ENCODE assay signal across 8 mouse cellular contexts in the genomic region with DNA sequence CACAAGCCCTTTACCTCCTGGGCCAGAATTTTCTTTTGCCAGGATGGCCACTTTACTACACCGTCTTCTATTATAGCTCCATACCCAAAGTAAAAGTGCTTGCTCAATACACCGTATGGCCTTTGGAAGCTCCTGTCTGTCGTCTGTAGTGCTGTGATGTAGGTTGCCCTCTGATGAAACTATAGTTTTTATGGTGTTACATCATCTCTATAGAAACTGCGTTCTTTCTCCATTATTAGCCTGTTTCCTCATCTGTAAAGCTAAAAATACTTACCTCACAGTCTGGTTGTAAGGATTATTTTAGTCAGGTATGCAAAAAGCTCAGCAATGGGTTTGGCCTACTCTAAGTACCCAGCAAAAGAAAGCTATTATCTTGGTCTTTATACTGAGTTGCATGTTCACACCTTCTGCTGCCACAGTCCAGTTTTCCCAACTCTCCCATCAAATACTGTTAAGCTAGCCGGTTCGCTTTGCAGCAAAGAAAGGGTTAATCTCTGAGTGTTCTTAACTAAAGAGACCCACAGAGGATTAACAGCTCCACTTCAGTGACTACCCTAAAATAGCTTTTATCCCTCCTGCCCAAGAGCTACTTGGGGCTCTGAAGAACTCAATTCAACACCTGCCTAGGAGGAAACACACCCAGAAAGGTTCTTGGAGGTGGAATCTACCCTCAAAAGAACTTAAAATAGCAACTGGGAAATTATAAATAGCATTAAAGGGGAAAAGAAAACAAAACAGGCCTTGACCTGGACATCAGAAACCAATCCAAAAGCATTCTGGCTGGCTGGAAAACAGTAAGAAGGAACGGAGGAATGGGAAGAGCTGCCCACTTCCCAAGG. TPM values are rescaled to one million over a fixed set of nuclear protein-coding genes. Genes with fewer than 3 reads are reported as not detected.
DNase-seq lines count a peak whose midpoint lies in the region; ATAC-seq lines count a peak whose summit lies in the region.

No protein-coding gene starts in this region.

- WGBS in heart, embryonic 12.5 days: 42% methylated on average over 7 of the region's 7 CpGs
- 67% methylated on average over 7 of the region's 7 CpGs for WGBS in embryonic facial prominence, embryonic 12.5 days
- WGBS in limb, embryonic 10.5 days: 75% methylated on average over 7 of the region's 7 CpGs
- 33% methylated on average over 7 of the region's 7 CpGs for WGBS in midbrain, embryonic 15.5 days

- H3K27ac ChIP-seq in heart, embryonic 12.5 days (ENCODE audit: poor library complexity, severe bottlenecking): peak overlapping the region; percentile 84
- H3K27ac ChIP-seq in embryonic facial prominence, embryonic 12.5 days: peak overlapping the region; percentile 93
- peak overlapping the region; percentile 99; the same call in 1 of the 2 replicates for H3K27ac ChIP-seq in limb, embryonic 10.5 days
- 0 out of 2 replicates have a peak overlapping the region, but pooled peaks have one; percentile 21 for H3K27ac ChIP-seq in midbrain, embryonic 15.5 days

- DNase-seq in heart, postnatal 10 days: no peak
- DNase-seq in limb, embryonic 10.5 days (ENCODE audit: low spot score): no peak
- no peak for DNase-seq in adipocyte (ENCODE audit: low spot score)
- DNase-seq in thymus, postnatal 25 days: no peak
- no peak for DNase-seq in cerebellum, adult 11-12 months

- H3K4me2 ChIP-seq in heart, embryonic 12.5 days: peak overlapping the region; percentile 90
- peak overlapping the region; percentile 98 for H3K4me2 ChIP-seq in embryonic facial prominence, embryonic 12.5 days (replicated peaks)
- H3K4me2 ChIP-seq in midbrain, embryonic 15.5 days: peak overlapping the region; percentile 87

- peaks cover 32% of the 10 kb centered on the region for H3K36me3 ChIP-seq in heart, embryonic 12.5 days
- peaks cover 23% of the 10 kb centered on the region for H3K36me3 ChIP-seq in embryonic facial prominence, embryonic 12.5 days
- H3K36me3 ChIP-seq in limb, embryonic 10.5 days: peaks cover 57% of the 10 kb centered on the region
- peaks cover 16% of the 10 kb centered on the region for H3K36me3 ChIP-seq in midbrain, embryonic 15.5 days (replicated peaks)

- peak overlapping the region; percentile 65 for H3K4me3 ChIP-seq in heart, embryonic 12.5 days
- H3K4me3 ChIP-seq in embryonic facial prominence, embryonic 12.5 days: peak overlapping the region; percentile 92
- peak overlapping the region; percentile 99 for H3K4me3 ChIP-seq in limb, embryonic 10.5 days
- H3K4me3 ChIP-seq in midbrain, embryonic 15.5 days: peak overlapping the region; percentile 81

- intact Hi-C loops in heart, postnatal 10 days (cut with DNase I): loop anchor here (5.0 kb wide), 1 partner anchor 77 kb away; the partner anchor contains the start of gene Tm9sf4

- peak overlapping the region; percentile 89 for H3K9ac ChIP-seq in heart, embryonic 12.5 days
- H3K9ac ChIP-seq in embryonic facial prominence, embryonic 12.5 days: peak overlapping the region; percentile 98
- peak overlapping the region; percentile 89 for H3K9ac ChIP-seq in midbrain, embryonic 15.5 days

- peaks cover 42% of the 10 kb centered on the region for H3K4me1 ChIP-seq in heart, embryonic 12.5 days (replicated peaks)
- H3K4me1 ChIP-seq in embryonic facial prominence, embryonic 12.5 days: peaks cover 26% of the 10 kb centered on the region
- H3K4me1 ChIP-seq in limb, embryonic 10.5 days: peaks cover 44% of the 10 kb centered on the region
- peaks cover 50% of the 10 kb centered on the region for H3K4me1 ChIP-seq in midbrain, embryonic 15.5 days

- no peaks in the 10 kb centered on the region for H3K9me3 ChIP-seq in heart, embryonic 12.5 days (replicated peaks)
- H3K9me3 ChIP-seq in embryonic facial prominence, embryonic 12.5 days: no peaks in the 10 kb centered on the region
- no peaks in the 10 kb centered on the region for H3K9me3 ChIP-seq in limb, embryonic 10.5 days (replicated peaks)
- H3K9me3 ChIP-seq in midbrain, embryonic 15.5 days: no peaks in the 10 kb centered on the region

- no peak for ATAC-seq in heart, embryonic 12.5 days (ENCODE audit: insufficient number of reproducible peaks, low FRiP score)
- ATAC-seq in embryonic facial prominence, embryonic 12.5 days (ENCODE audit: insufficient number of reproducible peaks, insufficient read depth, low FRiP score, low TSS enrichment): no peak
- ATAC-seq in midbrain, embryonic 15.5 days (replicated peaks): no peak

- no peaks in the 10 kb centered on the region for H3K27me3 ChIP-seq in heart, embryonic 12.5 days (replicated peaks)
- H3K27me3 ChIP-seq in embryonic facial prominence, embryonic 12.5 days: no peaks in the 10 kb centered on the region
- H3K27me3 ChIP-seq in limb, embryonic 10.5 days (ENCODE audit: low read depth, poor library complexity, severe bottlenecking): no peaks in the 10 kb centered on the region
- no peaks in the 10 kb centered on the region for H3K27me3 ChIP-seq in midbrain, embryonic 15.5 days (replicated peaks)

RNA-seq across cellular contexts. Expression of gene Plagl2, which starts 2.0 kb away (rescaled TPM):
- polyA plus RNA-seq in heart, embryonic 12.5 days (2016; fragmentation: Nextera tagmentation; extraction: Ambion mirVana): 20.2 and 22.1 TPM in 2 replicates
- 1 to 10 TPM; 5.7 to 7.8 TPM for total RNA-seq in heart, postnatal 10 days (2021)
- polyA plus RNA-seq in embryonic facial prominence, embryonic 12.5 days (2016; fragmentation: Nextera tagmentation; extraction: Ambion mirVana): 14.4 and 16.7 TPM in 2 replicates
- 24.6 and 27.3 TPM in 2 replicates for polyA plus RNA-seq in limb, embryonic 10.5 days (2016; fragmentation: Nextera tagmentation; extraction: Ambion mirVana)
- polyA plus RNA-seq in midbrain, embryonic 15.5 days (2015; fragmentation: Nextera tagmentation; extraction: Ambion mirVana): 6.5 and 7.4 TPM in 2 replicates

RNA-seq across cellular contexts. Expression of gene Pofut1, which starts 2.1 kb away (rescaled TPM):
- polyA plus RNA-seq in heart, embryonic 12.5 days (2016; fragmentation: Nextera tagmentation; extraction: Ambion mirVana): 3.7 and 4.5 TPM in 2 replicates
- total RNA-seq in heart, postnatal 10 days (2021): 10 to 100 TPM; 19.2 to 22.5 TPM
- polyA plus RNA-seq in embryonic facial prominence, embryonic 12.5 days (2016; fragmentation: Nextera tagmentation; extraction: Ambion mirVana): 6.8 and 7.6 TPM in 2 replicates
- polyA plus RNA-seq in limb, embryonic 10.5 days (2016; fragmentation: Nextera tagmentation; extraction: Ambion mirVana): 5.9 and 6.1 TPM in 2 replicates
- polyA plus RNA-seq in midbrain, embryonic 15.5 days (2015; fragmentation: Nextera tagmentation; extraction: Ambion mirVana): 5.2 and 6.2 TPM in 2 replicates

RNA-seq across cellular contexts. Expression of gene Tspyl3, which starts 14.0 kb away (rescaled TPM):
- polyA plus RNA-seq in heart, embryonic 12.5 days (2016; fragmentation: Nextera tagmentation; extraction: Ambion mirVana): 7.0 TPM in 2 replicates
- total RNA-seq in heart, postnatal 10 days (2021): 1 to 10 TPM; 3.0 to 3.2 TPM
- 15.2 and 16.9 TPM in 2 replicates for polyA plus RNA-seq in embryonic facial prominence, embryonic 12.5 days (2016; fragmentation: Nextera tagmentation; extraction: Ambion mirVana)
- 5.8 and 9.9 TPM in 2 replicates for polyA plus RNA-seq in limb, embryonic 10.5 days (2016; fragmentation: Nextera tagmentation; extraction: Ambion mirVana)
- 49.2 and 49.7 TPM in 2 replicates for polyA plus RNA-seq in midbrain, embryonic 15.5 days (2015; fragmentation: Nextera tagmentation; extraction: Ambion mirVana)

RNA-seq across cellular contexts. Expression of gene Kif3b, which starts 52.0 kb away (rescaled TPM):
- polyA plus RNA-seq in heart, embryonic 12.5 days (2016; fragmentation: Nextera tagmentation; extraction: Ambion mirVana): 5.0 and 5.5 TPM in 2 replicates
- 10 to 100 TPM; 11.3 to 12.9 TPM for total RNA-seq in heart, postnatal 10 days (2021)
- polyA plus RNA-seq in embryonic facial prominence, embryonic 12.5 days (2016; fragmentation: Nextera tagmentation; extraction: Ambion mirVana): 7.6 TPM in 2 replicates
- polyA plus RNA-seq in limb, embryonic 10.5 days (2016; fragmentation: Nextera tagmentation; extraction: Ambion mirVana): 4.8 and 5.4 TPM in 2 replicates
- 24.6 and 24.7 TPM in 2 replicates for polyA plus RNA-seq in midbrain, embryonic 15.5 days (2015; fragmentation: Nextera tagmentation; extraction: Ambion mirVana)

Comparison
In these comparisons a context has a peak if more than half of its experiments do, and no peak if none do; other contexts are left out.
1. H3K27ac ChIP-seq: peak in every context shown above with its lines; median percentile 99 in limb, embryonic 10.5 days; 93 in embryonic facial prominence, embryonic 12.5 days; 84 in heart, embryonic 12.5 days; 21 in midbrain, embryonic 15.5 days.